Mouse (Mus musculus): Measurements from ENCODE around the gene Adk.

DNA sequence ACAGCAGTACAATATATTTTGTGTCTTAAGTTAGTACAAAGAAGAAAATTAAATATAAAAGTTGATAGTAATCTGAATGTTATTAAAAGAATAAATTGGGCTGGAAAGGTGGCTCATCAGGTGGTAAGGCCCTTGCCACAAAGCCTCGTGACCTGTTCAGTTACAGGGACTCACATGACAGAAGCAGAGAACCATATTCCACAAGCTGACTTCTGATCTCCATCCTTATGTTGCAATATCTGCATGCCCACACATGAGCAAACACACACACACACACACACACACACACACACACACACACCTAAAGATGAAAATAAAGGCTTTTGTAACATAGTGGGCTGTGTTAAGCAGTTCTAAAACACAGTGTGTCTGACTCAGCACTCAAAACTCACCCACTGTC, 90.2 kb downstream of the Adk start:
- no peak for TF ChIP-seq EP300 (IDR thresholded peaks at IDR 0.05; ENCODE audit: low read depth)
- no peak for TF ChIP-seq CTCF (IDR thresholded peaks at IDR 0.05; ENCODE audit: low read depth)

All from heart, postnatal 0 days (tissue).